Mouse (Mus musculus) spleen, adult 2 months (tissue): ENCODE measurements around the gene Pvalb. TPM values are rescaled to one million over a fixed set of nuclear protein-coding genes. Genes with fewer than 3 reads are reported as not detected.

ENCODE experiments used
- DNase-seq, 2 experiments: peaks; one replicate each; pipeline versions ENCODE4 v3.0.0 to v3.0.0-alpha.2; 2012 to 2021; ENCODE audit warnings: low spot score in 2 of 2, low read depth in 1 of 2
- H3K27ac ChIP-seq: fragments of 200-500 bp; 2 replicates; pipeline ENCODE4 v1.5.1; 2012; ENCODE audit warnings: low read length, inconsistent platforms; ENCODE audit not compliant: insufficient read depth
- H3K27me3 ChIP-seq: fragments of 200-500 bp; 2 replicates; pipeline ENCODE4 v1.6.1; 2012; ENCODE audit warnings: mild to moderate bottlenecking, moderate library complexity, low read length, inconsistent platforms; ENCODE audit not compliant: control insufficient read depth, insufficient read depth
- H3K36me3 ChIP-seq: fragments of 200-500 bp; 2 replicates; pipeline ENCODE4 v1.6.1; 2012; ENCODE audit warnings: mild to moderate bottlenecking, low read length, inconsistent platforms; ENCODE audit not compliant: control insufficient read depth, insufficient read depth
- H3K4me1 ChIP-seq: fragments of 200-500 bp; 2 replicates; pipeline ENCODE4 v1.6.1; 2011; ENCODE audit warnings: inconsistent platforms; ENCODE audit not compliant: control insufficient read depth, insufficient read depth, insufficient read length
- H3K4me3 ChIP-seq: fragments of 200-500 bp; 2 replicates; pipeline ENCODE4 v1.5.1; 2011; ENCODE audit warnings: mild to moderate bottlenecking, inconsistent platforms; ENCODE audit not compliant: insufficient read depth, insufficient read length; ENCODE audit errors: extremely low read depth
- CTCF ChIP-seq: fragments of 200-500 bp; IDR thresholded peaks from 2 replicates; pipeline ENCODE4 v1.5.1; 2011; ENCODE audit warnings: mild to moderate bottlenecking, inconsistent platforms; ENCODE audit not compliant: insufficient read depth, insufficient read length, insufficient replicate concordance; ENCODE audit errors: extremely low read depth
- POLR2A ChIP-seq: fragments of 200-500 bp; IDR thresholded peaks from 2 replicates; pipeline ENCODE4 v1.6.1; 2011; ENCODE audit warnings: low read depth, low read length, inconsistent platforms
- WGBS: fragments of 180-500 bp; shearing (Covaris S2); methylation state at CpG from one replicate; pipeline ENCODE4 v1.1.7; 2018; 5-methylcytosine and 5-hydroxymethylcytosine counted together
- polyA plus RNA-seq: library from polyadenylated mRNA; depleted of rRNA; stranded (reverse); fragments of >200 nt; gene quantifications from 2 replicates; pipeline ENCODE4 v1.2.3, GENCODE M21; 2012; rRNA removed

The Pvalb gene
- polyA plus RNA-seq, 1 experiment, result not detected

DNA sequence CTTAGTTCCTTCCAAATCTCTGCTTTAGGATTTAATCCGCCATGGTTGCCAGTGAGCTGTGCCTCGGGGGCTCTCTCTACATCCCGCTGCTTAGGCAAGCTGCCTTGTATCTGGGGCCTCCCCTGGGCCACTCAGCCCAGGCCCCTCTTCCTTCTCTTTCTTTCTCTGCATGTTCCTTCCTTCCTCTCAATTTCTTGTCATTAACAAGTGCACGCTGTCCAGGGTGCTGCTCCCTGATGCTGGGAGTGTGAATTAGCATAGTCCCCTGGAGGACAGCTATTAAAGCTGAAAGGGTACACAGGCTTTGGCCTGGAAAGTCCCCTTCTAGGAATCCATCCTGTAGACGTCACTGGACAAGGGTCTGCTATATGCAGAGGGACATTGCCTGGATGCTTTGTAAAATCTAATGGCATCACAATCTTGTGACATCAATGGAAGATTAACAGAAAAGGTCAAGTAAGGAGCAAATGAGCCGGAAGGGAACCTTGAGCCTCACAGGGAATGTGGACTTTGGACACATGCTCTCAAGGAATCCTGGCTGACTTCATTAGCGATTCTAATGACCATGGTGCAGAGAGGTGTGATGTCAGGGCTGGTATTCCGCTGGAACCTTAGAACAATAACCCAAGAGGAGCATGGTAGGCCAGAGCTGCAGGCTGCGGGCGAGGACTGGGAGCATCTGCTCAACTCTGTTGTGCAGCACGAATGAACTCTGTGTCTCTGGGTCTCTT is 53.0 kb downstream of the Pvalb start:
- no peak for DNase-seq
- TF ChIP-seq CTCF, result no peak
- TF ChIP-seq POLR2A, result no peak
- WGBS, result 60% methylated on average over 11 of the region's 11 CpGs
- H3K4me3 ChIP-seq, result no peak overlapping the region
- no peaks in the 10 kb centered on the region for H3K4me1 ChIP-seq
- H3K36me3 ChIP-seq, result no peaks in the 10 kb centered on the region
- no peak overlapping the region for H3K27ac ChIP-seq
- no peaks in the 10 kb centered on the region for H3K27me3 ChIP-seq

DNA sequence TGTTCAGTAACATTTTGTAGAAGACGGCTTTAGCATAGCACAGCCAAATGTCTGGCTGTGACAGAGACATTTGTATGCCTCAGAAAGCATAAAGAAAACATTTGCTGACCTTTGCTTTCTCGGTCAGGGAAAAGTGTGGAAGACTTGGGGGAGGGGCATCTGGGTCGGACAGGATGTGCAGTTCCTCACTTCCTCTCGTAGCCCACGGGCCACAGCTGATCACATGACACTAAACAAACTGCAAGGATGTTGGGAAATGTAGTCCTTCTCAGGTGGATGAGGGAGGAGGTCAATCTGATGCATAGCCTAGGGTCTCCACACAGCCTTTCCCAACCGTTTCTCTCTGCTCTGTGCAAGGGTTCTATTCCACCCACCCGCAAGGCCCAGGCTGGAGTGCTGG is 57.6 kb downstream of the Pvalb start:
- no peaks in the 10 kb centered on the region for H3K4me1 ChIP-seq
- H3K27ac ChIP-seq, result no peak overlapping the region
- H3K4me3 ChIP-seq, result no peak overlapping the region
- 64% methylated on average over 7 of the region's 7 CpGs for WGBS
- no peaks in the 10 kb centered on the region for H3K36me3 ChIP-seq
- TF ChIP-seq POLR2A (no peak), CTCF (no peak)
- no peak for DNase-seq
- no peaks in the 10 kb centered on the region for H3K27me3 ChIP-seq

Other genes with a start within 250 kb of the Pvalb start
- 6.4 and 7.8 TPM in 2 replicates for gene Foxred2, start 249.7 kb downstream of the Pvalb start, polyA plus RNA-seq
- gene Eif3d, start 235.6 kb downstream of the Pvalb start, polyA plus RNA-seq, result 99.6 and 103 TPM in 2 replicates
- not detected in 2 replicates for gene Cacng2, start 86.4 kb downstream of the Pvalb start, polyA plus RNA-seq
- 27.5 and 46.2 TPM in 2 replicates for gene Ift27, start 32.3 kb downstream of the Pvalb start, polyA plus RNA-seq
- 122 and 137 TPM in 2 replicates for gene Ncf4, start 38.4 kb upstream of the Pvalb start, polyA plus RNA-seq
- gene Csf2rb2, start 99.3 kb upstream of the Pvalb start, polyA plus RNA-seq, result 14.4 and 16.4 TPM in 2 replicates
- gene Csf2rb, start 119.4 kb upstream of the Pvalb start, polyA plus RNA-seq, result 39.5 and 44.9 TPM in 2 replicates
- not detected in 2 replicates for gene Tex33, start 189.5 kb upstream of the Pvalb start, polyA plus RNA-seq
- 16.3 and 16.8 TPM in 2 replicates for gene Tst, start 199.5 kb upstream of the Pvalb start, polyA plus RNA-seq
- gene Mpst, start 200.0 kb upstream of the Pvalb start, polyA plus RNA-seq, result 97.7 and 117 TPM in 2 replicates
- 61.5 and 85.3 TPM in 2 replicates for gene Kctd17, start 222.2 kb upstream of the Pvalb start, polyA plus RNA-seq